Mouse (Mus musculus): Measurements from ENCODE around the gene Gnptg.
"Not testable (repeated sequence)": the region's sequence is repeated elsewhere in the genome, so short reads cannot be mapped to it uniquely, and the experiment has no call there.

Gene Gnptg

GRCm38 (mm10) chr17:25243131-25243780, 3.3 kb upstream of the Gnptg start:
- no peak for DNase-seq

- no peak for DNase-seq
These were observed 4.3 kb downstream of the Gnptg start for GRCm38 (mm10) chr17:25235635-25236034.

GRCm38 (mm10) chr17:25231621-25232020, 8.3 kb downstream of the Gnptg start:
- not testable (repeated sequence) for DNase-seq

GRCm38 (mm10) chr17:25230700-25231099, 9.2 kb downstream of the Gnptg start:
- peak; percentile 59 to 68 for DNase-seq

- DNase-seq, result peak in 1 of 2 experiments; percentile 43
These were observed 9.8 kb downstream of the Gnptg start for GRCm38 (mm10) chr17:25230014-25230655.

GRCm38 (mm10) chr17:25227991-25228390, 11.9 kb downstream of the Gnptg start:
- DNase-seq, result no peak

- DNase-seq, result no peak
These were observed 14.3 kb downstream of the Gnptg start for GRCm38 (mm10) chr17:25225659-25226058.

- no peak for DNase-seq
These were observed 15.2 kb downstream of the Gnptg start for GRCm38 (mm10) chr17:25224586-25225222.

- no peak for DNase-seq
These were observed 16.8 kb downstream of the Gnptg start for GRCm38 (mm10) chr17:25222951-25223601.

GRCm38 (mm10) chr17:25222504-25222940, 17.4 kb downstream of the Gnptg start:
- peak in 1 of 2 experiments; percentile 58 for DNase-seq

GRCm38 (mm10) chr17:25221821-25222503, 18.0 kb downstream of the Gnptg start:
- peak; percentile 85 to 90 for DNase-seq

- DNase-seq, result no peak
These were observed 19.2 kb downstream of the Gnptg start for GRCm38 (mm10) chr17:25220746-25221145.

GRCm38 (mm10) chr17:25219492-25220295, 20.2 kb downstream of the Gnptg start:
- DNase-seq, result no peak

- DNase-seq, result no peak
These were observed 21.0 kb downstream of the Gnptg start for GRCm38 (mm10) chr17:25218967-25219366.

GRCm38 (mm10) chr17:25215431-25215830, 24.5 kb downstream of the Gnptg start:
- no peak for DNase-seq

- DNase-seq, result no peak
These were observed 28.2 kb downstream of the Gnptg start for GRCm38 (mm10) chr17:25211705-25212104.

GRCm38 (mm10) chr17:25210680-25211466, 29.1 kb downstream of the Gnptg start:
- DNase-seq, result peak; percentile 71 to 84

- peak in 1 of 2 experiments; percentile 14 for DNase-seq
These were observed 29.9 kb downstream of the Gnptg start for GRCm38 (mm10) chr17:25210006-25210405.

- DNase-seq, result no peak
These were observed 37.5 kb downstream of the Gnptg start for GRCm38 (mm10) chr17:25202401-25202800.

GRCm38 (mm10) chr17:25189091-25189490, 50.8 kb downstream of the Gnptg start:
- DNase-seq, result peak in 1 of 2 experiments; percentile 13
